ENCODE assay signal across 11 mouse cellular contexts in the genomic region with DNA sequence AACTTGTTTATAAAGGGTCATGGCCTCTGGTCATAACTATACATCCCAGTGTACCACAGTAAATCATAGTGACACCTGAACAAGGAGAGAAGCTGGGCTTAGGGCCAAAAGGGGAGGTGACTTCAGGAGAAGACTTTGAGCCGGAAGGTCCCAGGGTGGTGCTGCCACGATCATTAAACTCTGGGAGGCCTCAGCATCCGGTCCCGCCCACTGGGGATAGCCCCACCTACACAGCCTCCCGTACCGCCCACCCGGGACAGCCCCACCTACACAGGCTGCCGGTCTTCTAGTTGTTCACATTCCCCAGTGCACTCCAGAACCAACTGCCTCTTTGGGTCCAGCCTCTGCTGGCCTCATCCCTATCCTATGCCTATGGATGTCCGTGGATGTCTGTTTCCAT. TPM values are rescaled to one million over a fixed set of nuclear protein-coding genes. Genes with fewer than 3 reads are reported as not detected.
DNase-seq lines count a peak whose midpoint lies in the region; ATAC-seq lines count a peak whose summit lies in the region.
"Had no signal": no experiment of that assay in that cellular context is flagged by ENCODE, and none has a peak within 500 bp of the region (broad histone marks: within the 10 kb centered on the region; RNA-seq: fewer than 3 reads in every experiment).

A gene (plus strand): TSS at position 297 of the 400 bp plus-strand sequence.

- DNase-seq in liver: peak; percentile 57
- DNase-seq in intestine, embryonic 14.5 days (ENCODE audit: low spot score): peak; percentile 83
- peak; percentile 72 to 83 for DNase-seq in kidney, postnatal 4 days
- DNase-seq in ovary, postnatal 14 days (ENCODE audit: low spot score): no peak
- DNase-seq in cerebellum, postnatal 14 days: no peak
- DNase-seq in layer of hippocampus, postnatal 14 days (ENCODE audit: low spot score in 2 of 2): no peak
- DNase-seq: spleen, adult 18-20 months had no signal

- H3K36me3 ChIP-seq in liver, embryonic 12.5 days: no peaks in the 10 kb centered on the region
- H3K36me3 ChIP-seq in intestine, embryonic 14.5 days (ENCODE audit: control insufficient read depth, insufficient read depth, low read length): no peaks in the 10 kb centered on the region
- no peaks in the 10 kb centered on the region for H3K36me3 ChIP-seq in stomach, embryonic 14.5 days (ENCODE audit: control insufficient read depth, insufficient read depth, low read length)
- H3K36me3 ChIP-seq: hindbrain, embryonic 15.5 days had no signal

- WGBS in liver, embryonic 12.5 days (ENCODE audit: insufficient replicate concordance): 45% methylated on average over 9 of the region's 9 CpGs
- WGBS in intestine, embryonic 14.5 days: 33% methylated on average over 9 of the region's 9 CpGs
- 31% methylated on average over 9 of the region's 9 CpGs for WGBS in stomach, embryonic 14.5 days

- H3K27ac ChIP-seq in liver, embryonic 12.5 days: no peak within 1 kb of the TSS
- H3K27ac ChIP-seq in intestine, embryonic 14.5 days (ENCODE audit: low read depth): no peak within 1 kb of the TSS
- no peak within 1 kb of the TSS for H3K27ac ChIP-seq in stomach, embryonic 14.5 days (ENCODE audit: low read length)
- H3K27ac ChIP-seq: hindbrain, embryonic 15.5 days had no signal

- 0 out of 2 replicates have a peak, but pooled peaks cover 5% of the 10 kb centered on the region for H3K9me3 ChIP-seq in liver, embryonic 12.5 days (replicated peaks)
- H3K9me3 ChIP-seq in intestine, embryonic 14.5 days (ENCODE audit: control insufficient read depth, low read length): no peaks in the 10 kb centered on the region
- no peaks in the 10 kb centered on the region for H3K9me3 ChIP-seq in stomach, embryonic 14.5 days (ENCODE audit: control insufficient read depth, low read depth, low read length)
- H3K9me3 ChIP-seq: hindbrain, embryonic 15.5 days had no signal

- no peak within 1 kb of the TSS for H3K4me3 ChIP-seq in liver, embryonic 12.5 days
- H3K4me3 ChIP-seq in intestine, embryonic 14.5 days (ENCODE audit: low read depth, low read length): no peak within 1 kb of the TSS
- H3K4me3 ChIP-seq in stomach, embryonic 14.5 days (ENCODE audit: low read depth, low read length): no peak within 1 kb of the TSS
- H3K4me3 ChIP-seq: hindbrain, embryonic 15.5 days had no signal

- no peak within 1 kb of the TSS for H3K4me2 ChIP-seq in liver, embryonic 12.5 days
- no peak within 1 kb of the TSS for H3K4me2 ChIP-seq in intestine, embryonic 14.5 days (ENCODE audit: low read length)
- H3K4me2 ChIP-seq in stomach, embryonic 14.5 days (replicated peaks; ENCODE audit: low read depth, low read length): no peak within 1 kb of the TSS
- H3K4me2 ChIP-seq: hindbrain, embryonic 15.5 days had no signal

- H3K4me1 ChIP-seq in liver, embryonic 12.5 days: no peaks in the 10 kb centered on the region
- H3K4me1 ChIP-seq in intestine, embryonic 14.5 days (replicated peaks; ENCODE audit: control insufficient read depth, insufficient read depth, low read length): peaks cover 9% of the 10 kb centered on the region; the same call in 1 of the 2 replicates
- no peaks in the 10 kb centered on the region for H3K4me1 ChIP-seq in stomach, embryonic 14.5 days (ENCODE audit: control insufficient read depth, insufficient read depth, low read length)

- no peak within 1 kb of the TSS for H3K9ac ChIP-seq in liver, embryonic 12.5 days
- H3K9ac ChIP-seq in intestine, embryonic 14.5 days (ENCODE audit: low read length): no peak within 1 kb of the TSS
- H3K9ac ChIP-seq in stomach, embryonic 14.5 days (replicated peaks; ENCODE audit: low read depth, low read length): no peak within 1 kb of the TSS
- H3K9ac ChIP-seq: hindbrain, embryonic 15.5 days had no signal

- no peaks in the 10 kb centered on the region for H3K27me3 ChIP-seq in liver, embryonic 12.5 days (replicated peaks)
- no peaks in the 10 kb centered on the region for H3K27me3 ChIP-seq in intestine, embryonic 14.5 days (replicated peaks; ENCODE audit: control insufficient read depth, insufficient read depth, low read length)
- H3K27me3 ChIP-seq in stomach, embryonic 14.5 days (ENCODE audit: control insufficient read depth, insufficient read depth, low read length): no peaks in the 10 kb centered on the region

- ATAC-seq in liver, embryonic 12.5 days: no peak
- peak; percentile 89 for ATAC-seq in intestine, embryonic 14.5 days (replicated peaks; ENCODE audit: low FRiP score, low TSS enrichment, low read depth)
- peak; percentile 81 for ATAC-seq in stomach, embryonic 14.5 days (ENCODE audit: insufficient number of reproducible peaks, insufficient read depth, low FRiP score, low read depth)

RNA-seq across cellular contexts. Expression of the gene that starts here (rescaled TPM):
- polyA plus RNA-seq in liver, embryonic 12.5 days (2016; fragmentation: Nextera tagmentation; extraction: Ambion mirVana): 5.5 and 7.5 TPM in 2 replicates
- polyA plus RNA-seq in intestine, embryonic 14.5 days (2014; fragmentation: Nextera tagmentation; extraction: Ambion mirVana): 2.8 and 4.4 TPM in 2 replicates
- polyA plus RNA-seq in stomach, embryonic 14.5 days (2014; fragmentation: Nextera tagmentation; extraction: Ambion mirVana): 1.1 and 3.0 TPM in 2 replicates
- not detected for total RNA-seq in layer of hippocampus, postnatal 14 days (2021)
- polyA plus RNA-seq: hindbrain, embryonic 15.5 days; neural tube, embryonic 11.5 days had no signal

Comparison
In these comparisons a context has a peak if more than half of its experiments do, and no peak if none do; other contexts are left out.
1. DNase-seq: peak in liver (single experiment), intestine, embryonic 14.5 days (single experiment) and kidney, postnatal 4 days (2 of 2); none in ovary, postnatal 14 days (single experiment), cerebellum, postnatal 14 days (0 of 2) and layer of hippocampus, postnatal 14 days (0 of 2).